Comparison of ENCODE assay signal across 8 mouse cellular contexts in genomic region chr2:29965250-29965843, GRCm38 (mm10). TPM values are rescaled to one million over a fixed set of nuclear protein-coding genes. Genes with fewer than 3 reads are reported as not detected.
A peak's percentile ranks its signal among the peaks of the same experiment; 100 is the strongest.
DNase-seq lines count a peak whose midpoint lies in the region; ATAC-seq lines count a peak whose summit lies in the region.

Sptan1 (plus strand) TSS chr2:29965560.

- under 1% methylated on average over 74 of the region's 82 CpGs for WGBS in heart, embryonic 13.5 days
- WGBS in liver, embryonic 12.5 days (ENCODE audit: insufficient replicate concordance): under 1% methylated on average over 78 of the region's 82 CpGs
- under 1% methylated on average over 75 of the region's 82 CpGs for WGBS in stomach, embryonic 15.5 days

- peak within 1 kb of the TSS; percentile 96 for H3K4me3 ChIP-seq in heart, embryonic 13.5 days
- H3K4me3 ChIP-seq in liver, embryonic 12.5 days: peak within 1 kb of the TSS; percentile 63
- H3K4me3 ChIP-seq in stomach, embryonic 15.5 days (replicated peaks): peak within 1 kb of the TSS; percentile 97

- no peaks in the 10 kb centered on the region for H3K27me3 ChIP-seq in heart, embryonic 13.5 days (replicated peaks)
- H3K27me3 ChIP-seq in liver, embryonic 12.5 days (replicated peaks): peaks cover 79% of the 10 kb centered on the region
- no peaks in the 10 kb centered on the region for H3K27me3 ChIP-seq in stomach, embryonic 15.5 days (replicated peaks)

- peak within 1 kb of the TSS; percentile 100 for H3K9ac ChIP-seq in heart, embryonic 13.5 days
- H3K9ac ChIP-seq in liver, embryonic 12.5 days: peak within 1 kb of the TSS; percentile 73
- peak within 1 kb of the TSS; percentile 94 for H3K9ac ChIP-seq in stomach, embryonic 15.5 days

- peak; percentile 98 for ATAC-seq in erythroid progenitor cell, adult 5-6 weeks (replicated peaks; ENCODE audit: low FRiP score, poor library complexity, severe bottlenecking)
- ATAC-seq in heart, embryonic 13.5 days (ENCODE audit: extremely low read depth, insufficient number of reproducible peaks, low FRiP score, low TSS enrichment): peak; percentile 94
- peak; percentile 91 for ATAC-seq in liver, embryonic 12.5 days
- ATAC-seq in stomach, embryonic 15.5 days (ENCODE audit: insufficient read depth, low FRiP score, low read depth): peak; percentile 99

- H3K36me3 ChIP-seq in heart, embryonic 13.5 days: peaks cover 24% of the 10 kb centered on the region
- H3K36me3 ChIP-seq in liver, embryonic 12.5 days: no peaks in the 10 kb centered on the region; the same call in 1 of the 2 replicates
- no peaks in the 10 kb centered on the region for H3K36me3 ChIP-seq in stomach, embryonic 15.5 days

- no peaks in the 10 kb centered on the region for H3K9me3 ChIP-seq in heart, embryonic 13.5 days
- no peaks in the 10 kb centered on the region for H3K9me3 ChIP-seq in liver, embryonic 12.5 days (replicated peaks)
- no peaks in the 10 kb centered on the region for H3K9me3 ChIP-seq in stomach, embryonic 15.5 days

- H3K27ac ChIP-seq in heart, embryonic 13.5 days (replicated peaks): peak within 1 kb of the TSS; percentile 96
- H3K27ac ChIP-seq in liver, embryonic 12.5 days: peak within 1 kb of the TSS; percentile 69; the same call in 1 of the 2 replicates
- peak within 1 kb of the TSS; percentile 92 for H3K27ac ChIP-seq in stomach, embryonic 15.5 days

- H3K4me1 ChIP-seq in heart, embryonic 13.5 days: peaks cover 56% of the 10 kb centered on the region
- H3K4me1 ChIP-seq in liver, embryonic 12.5 days: peaks cover 12% of the 10 kb centered on the region
- H3K4me1 ChIP-seq in stomach, embryonic 15.5 days: peaks cover 30% of the 10 kb centered on the region

- DNase-seq in CD4-positive helper T cell, adult 2 months (ENCODE audit: low read depth, low spot score): peak; percentile 97
- DNase-seq in brain, embryonic 18.5 days (ENCODE audit: low read depth, low spot score): peak; percentile 90
- DNase-seq in kidney, postnatal 10 days: peak; percentile 99
- peak; percentile 88 to 92 for DNase-seq in natural killer cell, adult 2 months (ENCODE audit: low spot score in 2 of 2)

- H3K4me2 ChIP-seq in heart, embryonic 13.5 days: peak within 1 kb of the TSS; percentile 71
- H3K4me2 ChIP-seq in liver, embryonic 12.5 days: peak within 1 kb of the TSS; percentile 82
- peak within 1 kb of the TSS; percentile 58 for H3K4me2 ChIP-seq in stomach, embryonic 15.5 days

RNA-seq across cellular contexts. Expression of gene Sptan1, which starts in this region (rescaled TPM):
- 33.5 and 34.6 TPM in 2 replicates for total RNA-seq in erythroid progenitor cell, adult 5-6 weeks (2015; ENCODE audit: low replicate concordance)
- total RNA-seq in erythroid progenitor cell, adult 5-6 weeks (2017; ENCODE audit: low replicate concordance): 16.2 and 17.8 TPM in 2 replicates
- polyA plus RNA-seq in heart, embryonic 13.5 days (2015; fragmentation: Nextera tagmentation; extraction: Ambion mirVana): 86.6 and 89.5 TPM in 2 replicates
- 18.8 and 19.0 TPM in 2 replicates for polyA plus RNA-seq in liver, embryonic 12.5 days (2016; fragmentation: Nextera tagmentation; extraction: Ambion mirVana)
- 74.3 and 78.5 TPM in 2 replicates for polyA plus RNA-seq in stomach, embryonic 15.5 days (2015; fragmentation: Nextera tagmentation; extraction: Ambion mirVana)

Comparison
In these comparisons a context has a peak if more than half of its experiments do, and no peak if none do; other contexts are left out.
1. Peak in every context shown above with its lines: DNase-seq, ATAC-seq, H3K4me3 ChIP-seq and H3K27ac ChIP-seq.